Mouse (Mus musculus) olfactory bulb, adult 2 months (tissue): Measurements from ENCODE around the gene Wdr45b.

Experiments
- CTCF ChIP-seq: fragments of 200-500 bp; IDR thresholded peaks from 2 replicates; pipeline ENCODE4 v1.5.1; 2012; ENCODE audit warnings: low read depth, mild to moderate bottlenecking, low read length, moderate library complexity; ENCODE audit not compliant: insufficient read depth
- POLR2A ChIP-seq: fragments of 200-500 bp; IDR thresholded peaks from 2 replicates; pipeline ENCODE4 v1.6.1; 2012; ENCODE audit warnings: mild to moderate bottlenecking, low read depth, low read length, moderate library complexity; ENCODE audit not compliant: insufficient read depth

- no peak for TF ChIP-seq CTCF
- TF ChIP-seq POLR2A: no peak
Measured at GRCm38 (mm10) chr11:121328619-121329018, 25.6 kb downstream of the Wdr45b start.
